Mouse (Mus musculus) kidney, postnatal 25 days (tissue): ENCODE data around the gene Ddx20.

Source experiments
- DNase-seq, 2 experiments: peaks; one replicate each; pipeline ENCODE4 v3.0.0; 2021; ENCODE audit warnings: mixed read lengths in 2 of 2

Ddx20 gene

DNA sequence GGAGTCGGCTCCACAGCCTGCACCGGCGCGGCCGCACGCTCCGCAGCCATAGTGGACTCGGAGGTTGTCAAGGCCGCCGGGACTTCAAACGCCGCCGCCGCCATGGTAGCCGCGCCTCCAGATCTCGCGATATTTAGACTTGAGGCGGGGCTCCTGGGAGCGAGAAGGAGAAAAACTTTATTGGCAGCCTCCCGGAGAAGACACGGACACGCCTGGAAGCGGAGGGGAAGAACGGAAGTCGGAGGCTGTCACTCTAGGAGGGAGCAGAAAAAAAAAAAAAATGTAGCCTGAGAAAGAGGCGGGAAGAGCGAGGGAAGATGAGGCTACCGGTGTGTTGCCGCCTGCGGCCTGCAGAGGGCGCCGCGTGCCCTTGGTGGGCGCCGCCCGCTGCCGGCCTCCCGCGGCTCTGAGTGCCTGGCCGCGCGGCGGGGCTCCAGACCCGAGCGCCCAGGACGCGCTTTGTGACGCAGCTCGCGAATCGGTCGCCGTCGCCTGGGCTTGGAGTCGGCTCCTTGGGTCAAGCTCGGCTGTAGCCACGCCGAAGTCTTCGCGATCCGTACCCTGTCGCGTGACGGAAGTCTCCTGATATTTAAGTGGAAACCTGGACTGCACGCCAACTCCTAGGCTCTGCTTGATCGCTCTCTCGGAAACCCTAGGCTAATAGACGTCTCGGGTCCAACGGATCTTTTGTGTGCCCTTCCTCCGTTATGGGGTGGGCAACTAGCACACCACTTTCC lies at the start of gene Ddx20:
Ddx20 (minus strand) TSS at position 251 of the 737 bp plus-strand sequence.
- DNase-seq = peak; percentile 97 to 98

DNA sequence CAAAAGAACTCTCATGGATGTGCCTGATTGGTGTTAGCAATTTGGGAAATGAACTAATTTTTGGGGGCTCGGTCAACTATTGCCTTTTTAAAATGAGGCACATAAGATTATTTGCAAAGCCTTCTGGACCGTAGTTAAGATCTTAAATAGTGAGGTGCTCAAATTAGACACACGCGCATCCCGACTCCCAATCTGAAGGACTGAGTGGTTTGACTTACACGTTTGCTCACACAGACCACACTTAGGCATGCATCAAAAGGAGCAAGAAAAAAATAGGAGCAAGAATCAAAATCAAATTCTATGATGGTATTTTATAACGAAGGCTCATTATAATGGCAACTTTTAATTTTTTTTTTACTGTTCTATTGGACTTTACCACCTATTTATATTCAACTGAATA lies 49.7 kb upstream of the Ddx20 start:
- no peak for DNase-seq

GRCm38 (mm10) chr3:105736148-105736547 lies 48.8 kb upstream of the Ddx20 start:
- DNase-seq = no peak

GRCm38 (mm10) chr3:105735285-105735684 lies 47.9 kb upstream of the Ddx20 start:
- no peak for DNase-seq

DNA sequence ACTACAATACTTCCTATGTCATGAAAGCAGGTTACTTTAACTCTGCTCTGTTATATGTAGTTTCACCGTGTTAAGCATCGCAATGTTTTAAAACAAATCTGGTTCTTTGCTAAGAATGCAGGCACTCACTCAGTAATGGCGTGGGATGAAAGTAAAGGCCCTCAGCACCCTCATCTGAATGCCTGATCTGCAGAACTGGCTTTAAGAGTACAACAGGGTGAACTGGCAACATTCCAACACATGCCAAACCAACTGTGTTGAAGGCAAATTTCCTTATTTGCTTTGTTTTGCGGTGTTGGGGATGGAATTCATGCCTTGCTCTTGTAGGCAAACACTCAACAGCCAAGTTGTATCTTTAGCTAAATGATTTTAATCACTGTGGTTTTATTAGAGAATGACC lies 46.2 kb upstream of the Ddx20 start:
- peak in 1 of 2 experiments; percentile 41 for DNase-seq

- DNase-seq = no peak
Measured at GRCm38 (mm10) chr3:105732360-105732759, 45.0 kb upstream of the Ddx20 start.

GRCm38 (mm10) chr3:105726037-105726436 lies 38.7 kb upstream of the Ddx20 start:
- DNase-seq = peak; percentile 49 to 86

DNA sequence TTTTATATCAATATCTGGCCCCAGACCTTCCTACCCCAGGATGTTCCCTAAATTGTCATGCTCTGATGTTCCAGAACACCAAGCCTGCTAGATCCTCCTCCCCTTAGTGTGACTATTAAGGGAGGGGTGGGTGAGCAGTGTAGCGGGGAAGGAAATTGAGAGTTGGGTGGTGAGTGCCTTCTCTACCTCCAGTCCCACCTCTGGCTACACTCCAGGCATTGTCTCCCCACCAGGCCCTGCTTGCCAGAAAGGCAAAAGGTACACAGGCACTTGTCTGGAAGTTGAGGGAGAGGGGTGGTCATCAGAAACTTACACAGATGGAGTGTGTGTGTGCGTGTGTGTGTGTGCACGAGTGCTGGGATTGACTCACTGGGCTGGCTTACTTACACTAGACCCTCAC lies 35.1 kb upstream of the Ddx20 start:
- DNase-seq = no peak

- no peak for DNase-seq
Measured at GRCm38 (mm10) chr3:105721681-105722201, 34.4 kb upstream of the Ddx20 start.

DNA sequence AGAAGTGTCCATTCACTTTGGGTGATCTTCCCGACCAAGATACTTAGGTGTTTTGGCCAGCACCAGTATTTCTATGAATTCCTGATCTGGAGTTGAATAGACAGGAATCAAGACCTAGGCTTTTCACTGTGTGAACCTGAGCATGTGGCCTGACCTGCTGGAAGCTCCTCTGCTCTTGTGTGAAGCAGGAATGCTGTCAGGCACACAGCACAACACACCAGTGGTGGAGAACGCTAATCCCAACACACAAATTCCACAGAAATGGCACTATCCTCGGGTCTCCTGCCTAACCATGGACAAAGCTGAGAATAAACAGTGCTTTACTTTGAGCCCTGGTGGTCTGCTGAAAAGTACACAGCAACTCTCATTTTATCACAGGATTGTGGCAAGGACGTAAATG lies 33.1 kb upstream of the Ddx20 start:
- no peak for DNase-seq

DNA sequence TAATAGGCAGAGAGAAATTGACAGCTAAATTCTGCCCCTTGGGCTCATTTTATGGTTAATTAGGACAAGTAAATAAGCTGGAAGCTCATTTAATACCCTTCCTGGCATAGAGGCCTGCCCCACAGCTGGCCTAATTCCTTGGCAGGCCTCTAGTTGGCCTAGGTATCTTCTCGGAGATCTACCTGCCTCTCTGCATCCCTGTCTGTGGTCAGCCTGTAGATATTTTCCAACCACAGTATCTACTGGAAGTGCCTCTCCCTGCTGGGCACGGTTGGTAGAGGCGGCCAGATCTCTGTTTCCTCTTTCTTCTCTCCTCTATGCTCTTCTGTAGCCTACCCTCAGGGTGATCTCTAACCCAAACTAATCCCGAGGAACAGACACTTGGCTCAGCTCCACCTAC lies 32.6 kb upstream of the Ddx20 start:
- DNase-seq = no peak

DNA sequence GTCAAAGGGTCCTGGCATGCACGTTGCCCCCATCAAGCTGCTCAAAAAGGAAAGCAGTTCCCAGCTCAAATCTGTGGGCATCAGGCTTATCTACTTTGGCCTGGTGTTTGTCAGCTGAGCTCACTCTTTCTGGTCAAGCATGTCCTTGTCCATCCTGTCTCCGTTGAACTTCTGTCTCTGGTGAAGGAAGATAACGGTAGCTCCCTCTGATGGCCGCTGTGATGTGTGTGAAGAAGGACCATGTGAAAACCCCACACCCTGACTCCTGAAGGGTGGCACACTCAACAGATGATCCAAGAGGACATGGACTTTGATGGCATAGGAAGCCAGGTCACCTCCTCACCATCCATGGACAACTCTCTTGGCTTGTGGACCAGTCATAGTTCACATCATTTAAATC lies 31.4 kb upstream of the Ddx20 start:
- no peak for DNase-seq

GRCm38 (mm10) chr3:105717856-105718555 lies 30.6 kb upstream of the Ddx20 start:
- no peak for DNase-seq

- peak in 1 of 2 experiments; percentile 40 for DNase-seq
Measured at GRCm38 (mm10) chr3:105716353-105717000, 29.1 kb upstream of the Ddx20 start.

GRCm38 (mm10) chr3:105714820-105715167 lies 27.4 kb upstream of the Ddx20 start:
- no peak for DNase-seq

GRCm38 (mm10) chr3:105714091-105714819 lies 26.9 kb upstream of the Ddx20 start:
- DNase-seq = no peak

DNA sequence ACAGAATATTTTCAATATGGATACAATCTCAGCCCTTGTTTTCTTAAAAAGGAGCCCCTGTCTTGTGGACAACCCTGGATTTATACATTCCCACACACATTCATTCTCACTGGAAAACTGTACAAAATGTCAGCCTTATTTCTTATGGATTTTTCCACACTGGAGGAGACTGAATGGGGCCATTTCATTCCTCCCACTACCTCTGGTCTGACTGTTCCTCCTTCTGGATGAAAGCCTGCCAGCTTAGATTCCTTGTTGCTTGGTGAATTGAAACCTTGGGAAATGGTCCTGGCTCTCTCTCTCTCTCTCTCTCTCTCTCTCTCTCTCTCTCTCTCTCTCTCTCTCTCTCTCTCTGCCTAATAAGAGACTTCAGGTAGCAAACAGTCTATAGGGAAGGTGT lies 25.5 kb upstream of the Ddx20 start:
- DNase-seq = no peak

GRCm38 (mm10) chr3:105711741-105712140 lies 24.4 kb upstream of the Ddx20 start:
- DNase-seq = no peak

DNA sequence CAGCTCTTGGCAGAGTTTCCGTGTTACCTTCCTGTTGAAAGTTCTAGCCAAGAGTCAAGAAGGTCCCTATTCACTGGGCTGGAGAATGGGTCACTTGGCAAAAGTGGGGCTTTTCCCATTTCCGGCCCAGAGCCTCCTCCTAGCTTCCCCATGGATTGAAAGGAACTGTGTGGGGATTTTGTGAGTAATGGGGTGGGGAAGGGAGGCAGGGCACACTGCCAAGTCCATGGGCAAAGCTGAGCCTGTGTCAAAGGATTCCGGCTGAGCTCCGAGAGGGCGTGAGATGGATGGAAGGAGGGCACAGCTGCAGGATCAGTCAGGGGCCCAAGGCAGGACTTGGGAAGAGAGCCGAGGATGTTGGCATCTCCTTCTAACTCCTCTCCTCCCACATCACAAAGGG lies 22.9 kb upstream of the Ddx20 start:
- DNase-seq = peak in 1 of 2 experiments; percentile 5

- DNase-seq = no peak
Measured at GRCm38 (mm10) chr3:105707590-105707989, 20.2 kb upstream of the Ddx20 start.

- peak in 1 of 2 experiments; percentile 51 for DNase-seq
Measured at GRCm38 (mm10) chr3:105706366-105707020, 19.1 kb upstream of the Ddx20 start.

DNA sequence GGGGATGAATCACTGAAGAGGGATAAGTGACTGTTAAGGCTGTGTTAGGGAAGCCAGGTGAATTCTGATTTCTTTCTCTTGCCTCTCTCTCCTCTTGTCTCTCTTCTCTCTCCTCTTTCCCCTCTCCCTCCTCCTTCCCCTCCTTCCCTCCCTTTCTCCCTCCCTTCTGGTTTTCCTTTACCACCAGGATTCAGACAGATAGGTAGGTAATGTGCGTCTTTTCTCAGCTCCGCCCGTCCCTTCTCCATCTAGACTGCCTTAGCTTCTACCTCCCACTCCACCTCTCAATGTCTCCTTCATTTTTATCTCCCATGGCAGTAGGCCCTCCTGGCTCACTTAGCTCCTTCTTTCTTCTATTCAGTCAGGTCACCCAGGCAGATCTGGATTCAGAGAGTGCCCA lies 18.2 kb upstream of the Ddx20 start:
- DNase-seq = no peak
